Mouse (Mus musculus): ENCODE results near the gene Pkig.

GRCm38 (mm10) chr2:163662698-163663221 lies 4.6 kb downstream of the Pkig start:
- no peak for TF ChIP-seq CTCF (IDR thresholded peaks at IDR 0.05; ENCODE audit: low read depth, low read length)
- no peak for TF ChIP-seq POLR2A (IDR thresholded peaks at IDR 0.05; ENCODE audit: extremely low read depth, insufficient read depth, low read length)
